Mouse (Mus musculus) hindbrain, embryonic 11.5 days (tissue): ENCODE results near the gene Mt2. TPM values are rescaled to one million over a fixed set of nuclear protein-coding genes. Genes with fewer than 3 reads are reported as not detected.

Experiments
- ATAC-seq: fragments of 200-750 bp; cut with Nextera tagmentation; 2 replicates; pipeline ENCODE4 v1.8.0; 2017; ENCODE audit warnings: mild to moderate bottlenecking, moderate TSS enrichment, moderate library complexity; ENCODE audit not compliant: low FRiP score
- DNase-seq: peaks from one replicate; pipeline ENCODE4 v3.0.0-alpha.2; 2015; ENCODE audit warnings: low spot score
- H3K27ac ChIP-seq: fragments of 300-500 bp; sonication (generic); 2 replicates; pipeline ENCODE4 v1.5.1; 2014; ENCODE audit warnings: mild to moderate bottlenecking, low read depth, low read length
- H3K27me3 ChIP-seq: fragments of 300-500 bp; sonication (generic); 2 replicates; pipeline ENCODE4 v1.6.1; 2014; ENCODE audit warnings: mild to moderate bottlenecking, low read length, moderate library complexity, mixed read lengths; ENCODE audit not compliant: control insufficient read depth, insufficient read depth
- H3K36me3 ChIP-seq: fragments of 300-500 bp; sonication (generic); 2 replicates; pipeline ENCODE4 v1.6.1; 2014; ENCODE audit warnings: mild to moderate bottlenecking, low read length, moderate library complexity, mixed read lengths; ENCODE audit not compliant: control insufficient read depth, insufficient read depth
- H3K4me1 ChIP-seq: fragments of 300-500 bp; sonication (generic); replicated peaks from 2 replicates; pipeline ENCODE4 v1.6.1; 2014; ENCODE audit warnings: low read length, mixed read lengths; ENCODE audit not compliant: control insufficient read depth, insufficient read depth
- H3K4me2 ChIP-seq: fragments of 300-500 bp; sonication (generic); replicated peaks from 2 replicates; pipeline ENCODE4 v1.6.1; 2014; ENCODE audit warnings: mild to moderate bottlenecking, low read depth, low read length
- H3K4me3 ChIP-seq: fragments of 300-500 bp; sonication (generic); 2 replicates; pipeline ENCODE4 v1.5.1; 2014; ENCODE audit warnings: low read depth, low read length
- H3K9ac ChIP-seq: fragments of 300-500 bp; sonication (generic); 2 replicates; pipeline ENCODE4 v1.6.1; 2014; ENCODE audit warnings: low read depth, low read length
- H3K9me3 ChIP-seq: fragments of 300-500 bp; sonication (generic); 2 replicates; pipeline ENCODE4 v1.6.1; 2016; ENCODE audit warnings: low read length; ENCODE audit not compliant: control insufficient read depth
- WGBS: fragments of 180-500 bp; shearing (Covaris S2); extraction: QIAGEN DNeasy Blood & Tissue Kit; methylation state at CpG from one replicate; pipeline ENCODE4 v1.1.7; 2014; 5-methylcytosine and 5-hydroxymethylcytosine counted together
- polyA plus RNA-seq: library from polyadenylated mRNA; unstranded; fragments of >200 nt; fragmentation: Nextera tagmentation; extraction: Ambion mirVana; gene quantifications from 2 replicates; pipeline ENCODE4 v1.2.1, GENCODE M21; 2014

The Mt2 gene
- polyA plus RNA-seq, 1 experiment from 2014 or later = 29.3 TPM

DNA sequence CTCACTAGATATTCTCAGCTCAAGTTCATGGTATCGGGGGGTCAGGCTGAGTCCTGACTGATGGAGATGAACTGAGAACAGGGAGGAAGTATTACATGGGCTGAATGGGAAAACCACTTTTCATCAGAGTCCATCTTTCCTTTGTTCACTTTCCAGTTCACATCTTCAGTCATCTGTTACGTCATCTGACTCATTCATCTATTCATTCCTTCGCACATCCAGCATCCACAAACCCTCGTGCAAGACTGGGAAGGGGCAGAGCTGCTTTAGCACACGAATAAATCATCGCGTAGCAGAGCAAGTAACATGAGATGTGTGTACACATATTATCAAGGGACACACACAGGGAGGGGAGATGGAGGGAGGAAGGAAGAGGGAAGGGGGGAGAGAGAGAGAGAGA lies 36.3 kb upstream of the Mt2 start:
- Histone ChIP-seq H3K4me3 (no peak overlapping the region), H3K36me3 (no peaks in the 10 kb centered on the region), H3K27me3 (no peaks in the 10 kb centered on the region), H3K4me2 (no peak overlapping the region), H3K4me1 (no peaks in the 10 kb centered on the region), H3K9me3 (no peaks in the 10 kb centered on the region), H3K27ac (no peak overlapping the region), H3K9ac (no peak overlapping the region)
- WGBS = 79% methylated on average over 7 of the region's 7 CpGs
- DNase-seq = no peak
- no peak for ATAC-seq

DNA sequence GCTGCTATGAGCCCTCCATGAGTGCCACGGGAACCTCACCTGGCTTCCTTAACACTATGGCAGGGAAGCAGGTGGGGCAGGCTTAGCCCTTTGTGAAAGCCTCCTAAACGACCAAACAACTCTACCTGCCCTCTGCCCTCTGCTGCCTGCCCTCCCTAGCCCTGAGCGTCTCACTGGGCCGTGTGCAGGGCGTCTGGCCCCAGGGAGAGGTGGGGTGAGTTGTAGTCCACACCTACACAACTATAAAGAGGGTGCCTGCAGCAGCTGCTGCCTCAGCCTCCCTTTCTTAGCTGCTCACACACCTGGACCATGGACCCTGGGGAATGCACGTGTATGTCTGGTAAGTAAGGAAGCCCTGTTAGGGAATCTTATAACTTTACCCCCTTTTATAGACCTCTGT lies 35.5 kb upstream of the Mt2 start, which contains the start of gene Mt4:
TSS of gene Mt4 (plus strand) at position 265 of the 400 bp plus-strand sequence.
- H3K4me1 ChIP-seq = no peaks in the 10 kb centered on the region
- no peak within 1 kb of the TSS for H3K9ac ChIP-seq
- ATAC-seq (no peak), DNase-seq (no peak)
- H3K27ac ChIP-seq = no peak within 1 kb of the TSS
- H3K36me3 ChIP-seq = no peaks in the 10 kb centered on the region
- H3K4me2 ChIP-seq = no peak within 1 kb of the TSS
- H3K9me3 ChIP-seq = no peaks in the 10 kb centered on the region
- no peaks in the 10 kb centered on the region for H3K27me3 ChIP-seq
- 65% methylated on average over 6 of the region's 6 CpGs for WGBS
- H3K4me3 ChIP-seq = no peak within 1 kb of the TSS

- 81% methylated on average over 4 of the region's 4 CpGs for WGBS
- no peak for ATAC-seq
Observed at GRCm38 (mm10) chr8:94140266-94140795, 32.1 kb upstream of the Mt2 start.

DNA sequence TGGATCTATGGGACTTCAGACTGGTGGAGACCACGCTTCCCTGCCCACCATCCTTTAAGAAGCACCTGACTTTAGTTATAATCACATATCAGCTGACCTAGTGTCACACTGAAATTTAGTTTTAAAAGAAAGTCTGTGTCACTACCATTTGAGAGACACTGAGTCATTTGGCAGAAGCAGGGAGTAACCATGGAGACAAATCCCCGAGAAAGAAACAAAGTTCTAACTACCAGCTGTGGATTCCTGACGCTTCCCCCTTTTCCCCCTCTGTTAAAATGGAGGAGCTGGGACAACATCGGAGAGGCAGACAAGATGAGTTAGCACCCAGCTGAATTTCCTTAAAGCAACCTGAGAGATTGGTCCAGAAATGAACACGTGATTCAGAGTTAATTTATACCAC lies 24.2 kb upstream of the Mt2 start:
- ATAC-seq (no peak), DNase-seq (no peak)
- Histone ChIP-seq H3K36me3 (no peaks in the 10 kb centered on the region), H3K4me3 (no peak overlapping the region), H3K27ac (no peak overlapping the region), H3K4me1 (peaks cover 2% of the 10 kb centered on the region; the same call in 1 of the 2 replicates), H3K4me2 (no peak overlapping the region), H3K9me3 (no peaks in the 10 kb centered on the region), H3K27me3 (0 out of 2 replicates have a peak, but pooled peaks cover 2% of the 10 kb centered on the region), H3K9ac (no peak overlapping the region)
- WGBS = 53% methylated on average over 5 of the region's 5 CpGs

More at GRCm38 (mm10) chr8:94140266-94140795, 32.1 kb upstream of the Mt2 start:
- Histone ChIP-seq H3K9me3 (no peaks in the 10 kb centered on the region), H3K36me3 (no peaks in the 10 kb centered on the region), H3K27ac (no peak overlapping the region), H3K4me3 (no peak overlapping the region), H3K27me3 (no peaks in the 10 kb centered on the region), H3K4me1 (no peaks in the 10 kb centered on the region), H3K4me2 (no peak overlapping the region), H3K9ac (no peak overlapping the region)
- DNase-seq = no peak

GRCm38 (mm10) chr8:94150925-94151324 lies 21.5 kb upstream of the Mt2 start:
- Histone ChIP-seq H3K9me3 (no peaks in the 10 kb centered on the region), H3K36me3 (no peaks in the 10 kb centered on the region), H3K9ac (no peak overlapping the region), H3K27ac (no peak overlapping the region), H3K4me2 (no peak overlapping the region), H3K27me3 (peaks cover 2% of the 10 kb centered on the region; the same call in 1 of the 2 replicates), H3K4me1 (peaks cover 2% of the 10 kb centered on the region; the same call in 1 of the 2 replicates), H3K4me3 (no peak overlapping the region)
- 77% methylated on average over 5 of the region's 5 CpGs for WGBS
- DNase-seq = no peak
- ATAC-seq = no peak

DNA sequence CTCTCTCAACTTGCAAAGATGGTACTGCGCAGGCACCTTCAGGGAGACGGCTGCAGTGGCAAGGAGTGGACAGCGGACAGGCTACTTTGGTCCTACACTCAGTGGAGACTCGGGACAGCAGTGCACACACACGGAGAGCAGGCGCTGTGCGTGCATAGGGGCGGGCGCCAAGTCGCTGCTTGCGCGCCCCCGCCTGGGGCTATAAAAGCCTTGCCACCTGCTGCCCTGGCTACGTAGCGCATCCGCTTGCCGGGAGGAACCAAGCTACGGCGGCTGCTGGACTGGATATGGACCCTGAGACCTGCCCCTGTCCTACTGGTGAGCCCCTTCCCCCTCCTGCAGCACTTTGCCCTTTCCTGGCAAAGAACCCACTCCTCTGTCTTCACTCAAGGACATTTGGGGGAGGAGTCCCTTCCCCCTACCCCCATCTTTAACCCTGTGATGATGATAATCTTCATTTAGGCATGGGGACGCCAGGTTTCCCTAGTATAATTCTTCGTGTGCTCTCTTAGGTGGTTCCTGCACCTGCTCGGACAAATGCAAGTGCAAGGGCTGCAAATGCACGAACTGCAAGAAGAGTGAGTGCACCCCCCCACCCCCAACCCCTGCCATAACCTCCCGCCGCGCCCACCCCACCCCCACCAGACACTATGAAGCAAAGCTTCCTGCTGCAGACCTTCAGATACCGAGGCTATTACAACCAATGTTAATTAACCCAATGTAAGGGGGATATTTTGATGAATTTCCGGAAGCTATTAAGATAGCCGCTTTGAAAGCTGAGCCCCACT lies 19.8 kb upstream of the Mt2 start, which contains the start of gene Mt3:
TSS of gene Mt3 (plus strand) at position 95 of the 788 bp plus-strand sequence.
- H3K27ac ChIP-seq = no peak within 1 kb of the TSS
- WGBS = 3% methylated on average over 29 of the region's 29 CpGs
- H3K9ac ChIP-seq = peak within 1 kb of the TSS; percentile 44; the same call in 1 of the 2 replicates
- no peaks in the 10 kb centered on the region for H3K36me3 ChIP-seq
- peak; percentile 80 for DNase-seq
- peak; percentile 84 for ATAC-seq
- no peaks in the 10 kb centered on the region for H3K9me3 ChIP-seq
- H3K4me1 ChIP-seq = peaks cover 2% of the 10 kb centered on the region; the same call in 1 of the 2 replicates
- peak within 1 kb of the TSS; percentile 69 for H3K4me2 ChIP-seq
- peaks cover 2% of the 10 kb centered on the region; the same call in 1 of the 2 replicates for H3K27me3 ChIP-seq
- peak within 1 kb of the TSS; percentile 38 for H3K4me3 ChIP-seq

DNA sequence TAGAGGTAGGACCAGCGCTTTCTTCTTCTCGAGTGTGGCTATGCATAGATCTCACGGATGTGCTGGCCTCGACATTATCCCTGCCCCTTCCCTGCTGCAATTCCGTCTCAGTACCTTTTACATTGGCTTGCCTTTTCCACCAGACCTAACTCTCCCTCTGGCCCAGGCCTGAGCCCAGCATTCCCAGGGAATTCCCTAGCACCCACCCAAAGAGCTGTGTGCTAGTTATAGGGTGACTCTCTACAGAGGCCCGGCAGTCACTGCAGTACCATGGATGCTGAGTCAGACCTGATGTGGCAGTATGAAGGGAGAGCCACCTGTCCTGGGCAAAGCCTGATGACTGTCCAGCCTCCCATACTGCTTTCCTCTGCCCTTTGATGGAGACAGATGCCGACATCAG lies 19.0 kb upstream of the Mt2 start:
- peak; percentile 39; the same call in 1 of the 2 replicates for ATAC-seq
- no peak overlapping the region for H3K27ac ChIP-seq

GRCm38 (mm10) chr8:94154537-94154936 lies 17.9 kb upstream of the Mt2 start:
- Histone ChIP-seq H3K4me3 (no peak overlapping the region), H3K27ac (no peak overlapping the region), H3K4me1 (peaks cover 2% of the 10 kb centered on the region; the same call in 1 of the 2 replicates), H3K36me3 (no peaks in the 10 kb centered on the region), H3K9ac (no peak overlapping the region), H3K27me3 (peaks cover 2% of the 10 kb centered on the region; the same call in 1 of the 2 replicates), H3K4me2 (no peak overlapping the region), H3K9me3 (no peaks in the 10 kb centered on the region)
- DNase-seq = no peak
- no peak for ATAC-seq
- 55% methylated on average over 6 of the region's 6 CpGs for WGBS

More for the DNA sequence above, 19.0 kb upstream of the Mt2 start:
- H3K9me3 ChIP-seq = no peaks in the 10 kb centered on the region
- H3K4me2 ChIP-seq = peak overlapping the region; percentile 69
- H3K4me1 ChIP-seq = peaks cover 2% of the 10 kb centered on the region; the same call in 1 of the 2 replicates
- peaks cover 2% of the 10 kb centered on the region; the same call in 1 of the 2 replicates for H3K27me3 ChIP-seq
- WGBS = 30% methylated on average over 7 of the region's 7 CpGs
- no peak overlapping the region for H3K9ac ChIP-seq
- H3K4me3 ChIP-seq = no peak overlapping the region
- peak; percentile 11 for DNase-seq
- H3K36me3 ChIP-seq = no peaks in the 10 kb centered on the region
